Mouse (Mus musculus): ENCODE results near the gene Hnf1a. TPM values are rescaled to one million over a fixed set of nuclear protein-coding genes. Genes with fewer than 3 reads are reported as not detected.

The Hnf1a gene
- 16.8 and 18.4 TPM in 2 replicates for polyA plus RNA-seq (2012; rRNA removed)

DNA sequence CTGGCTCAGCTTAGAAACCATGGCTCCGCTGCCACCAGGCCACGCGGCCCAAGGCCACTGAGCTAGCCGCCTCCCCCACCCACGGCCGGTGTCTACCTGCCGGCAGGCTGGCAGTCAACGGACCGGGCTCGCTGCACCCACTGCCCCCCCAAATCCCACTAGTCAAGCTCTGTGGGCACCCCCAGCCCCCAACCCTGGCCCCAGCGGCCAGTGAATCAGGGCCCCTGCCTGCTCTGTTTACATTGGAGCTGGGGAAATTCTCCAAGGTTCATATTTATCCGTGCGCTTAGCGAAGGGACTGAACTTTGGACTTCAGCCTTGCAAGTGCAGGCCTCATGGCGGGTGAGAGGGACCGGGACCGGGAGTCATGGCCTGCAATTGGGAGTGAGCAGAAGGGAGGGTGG lies at the start of gene Hnf1a:
Gene Hnf1a, minus strand, starts transcription at position 271 of the 404 bp plus-strand sequence.

DNA sequence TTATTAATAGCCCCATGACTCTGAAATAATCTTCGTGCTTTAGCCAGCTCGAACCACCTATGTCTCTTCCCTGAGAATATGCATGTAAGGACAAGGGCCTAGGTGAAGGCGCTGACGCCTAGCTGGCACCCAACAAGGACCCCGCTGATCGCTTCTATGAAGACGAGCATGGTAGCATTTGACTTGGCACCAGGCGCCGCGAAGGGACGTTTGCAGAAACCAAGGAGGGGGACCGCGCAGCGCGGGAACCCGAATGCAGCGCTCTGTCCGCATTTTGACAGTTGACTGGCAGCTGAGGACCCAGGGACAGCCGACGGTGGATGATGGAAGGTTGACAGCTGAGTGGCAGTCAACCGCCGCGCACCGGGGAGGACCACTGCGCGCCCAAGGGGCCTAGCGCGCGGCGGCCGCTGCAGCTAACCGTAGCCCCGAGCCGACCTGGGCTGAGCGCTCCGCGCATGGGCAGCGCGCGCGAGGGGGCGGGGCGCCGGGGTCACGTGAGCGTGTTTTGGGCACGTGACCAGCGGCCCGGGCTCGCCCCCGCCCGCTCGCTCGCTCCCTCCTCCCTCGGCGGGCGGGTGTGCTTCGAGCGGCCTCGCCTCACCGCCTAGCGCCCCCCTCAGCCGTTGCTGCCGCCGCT lies 39.8 kb upstream of the Hnf1a start, which contains the start of gene Sppl3:
Gene Sppl3, plus strand, starts transcription at position 561 of the 640 bp plus-strand sequence.

DNA sequence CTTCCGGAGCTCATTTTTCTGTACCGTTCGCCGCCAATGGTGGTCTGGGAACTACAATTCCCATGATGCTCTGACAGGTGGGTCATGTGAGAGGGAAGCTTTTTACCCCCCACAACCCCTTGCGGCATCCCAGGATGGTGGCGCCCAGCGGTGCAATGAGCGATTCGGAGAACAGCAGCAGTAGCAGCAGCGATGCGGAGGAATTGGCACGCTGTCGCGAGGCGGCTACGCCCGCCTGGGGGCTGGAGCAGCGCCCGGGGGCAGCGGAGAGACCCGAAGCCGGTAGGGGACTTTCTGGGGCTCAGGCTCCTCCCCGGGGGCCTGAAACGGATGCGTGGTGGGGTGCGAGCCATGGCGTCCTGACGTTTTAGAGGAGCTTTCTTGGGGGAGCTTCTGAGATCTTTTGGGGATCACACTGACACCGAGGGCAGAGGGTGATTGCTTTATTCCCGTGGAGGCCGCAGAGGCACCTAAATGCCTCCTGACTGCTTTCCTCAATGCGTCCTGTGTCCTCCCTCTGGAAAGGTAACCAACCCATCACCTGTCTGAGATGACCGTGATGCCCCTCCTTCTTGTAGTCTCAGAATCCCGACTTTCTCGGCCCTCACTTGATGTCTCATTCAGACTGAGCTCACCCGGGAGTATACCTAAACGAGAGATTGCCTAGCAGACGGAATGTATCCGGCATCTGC lies 28.7 kb downstream of the Hnf1a start, which contains the start of gene 2210016L21Rik:
Gene 2210016L21Rik, plus strand, starts transcription at position 85 of the 692 bp plus-strand sequence.

DNA sequence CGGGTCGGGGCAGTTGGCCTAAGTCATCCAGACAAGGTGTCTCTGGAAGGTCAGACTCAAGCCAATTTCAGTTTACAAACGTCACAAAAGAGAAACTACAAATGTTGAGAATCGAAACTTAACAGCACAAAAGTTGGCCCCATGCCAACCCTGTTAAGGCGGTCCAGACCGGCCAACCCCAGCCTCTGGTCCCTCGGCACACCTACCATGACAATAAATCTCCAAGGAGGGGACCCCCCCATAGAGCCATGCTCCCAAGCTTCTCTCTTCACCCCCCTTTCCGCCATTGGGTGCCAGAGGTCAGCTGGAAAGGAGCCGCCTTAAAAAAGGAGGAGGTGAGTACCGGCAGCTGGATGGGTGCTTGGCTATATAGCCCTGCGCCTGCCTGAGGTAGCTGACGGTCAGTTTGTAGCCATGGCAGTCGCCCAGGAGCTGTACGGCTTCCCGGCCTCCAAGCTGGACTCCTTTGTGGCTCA lies 47.9 kb downstream of the Hnf1a start, which contains the start of gene Oasl1:
Gene Oasl1, plus strand, starts transcription at position 243 of the 476 bp plus-strand sequence.

Other genes starting within 250 kb of the Hnf1a start
- 131 and 166 TPM in 2 replicates for gene Ankrd13a, start 196.4 kb downstream of the Hnf1a start, polyA plus RNA-seq (2012; rRNA removed)
- 29.1 and 35.7 TPM in 2 replicates for gene Git2, start 195.6 kb downstream of the Hnf1a start, polyA plus RNA-seq (2012; rRNA removed)
- 16.9 and 29.6 TPM in 2 replicates for gene 1500011B03Rik, start 147.6 kb downstream of the Hnf1a start, polyA plus RNA-seq (2012; rRNA removed)
- not detected in 2 replicates for gene 4930519G04Rik, start 117.4 kb downstream of the Hnf1a start, polyA plus RNA-seq (2012; rRNA removed)
- gene Gm9936, start 112.4 kb downstream of the Hnf1a start, polyA plus RNA-seq (2012; rRNA removed), result not detected in 2 replicates
- 6.3 and 8.6 TPM in 2 replicates for gene Oasl2, start 74.2 kb downstream of the Hnf1a start, polyA plus RNA-seq (2012; rRNA removed)
- 24.7 and 50.4 TPM in 2 replicates for gene Oasl1, start 47.9 kb downstream of the Hnf1a start, polyA plus RNA-seq (2012; rRNA removed)
- 19.6 and 21.7 TPM in 2 replicates for gene 2210016L21Rik, start 28.9 kb downstream of the Hnf1a start, polyA plus RNA-seq (2012; rRNA removed)
- 72.4 and 89.9 TPM in 2 replicates for gene Sppl3, start 40.0 kb upstream of the Hnf1a start, polyA plus RNA-seq (2012; rRNA removed)
- gene Gm10401, start 127.2 kb upstream of the Hnf1a start, polyA plus RNA-seq (2012; rRNA removed), result 0.30 TPM in 1 of 2 replicates, not detected in the other
- gene Acads, start 148.3 kb upstream of the Hnf1a start, polyA plus RNA-seq (2012; rRNA removed), result 310 and 336 TPM in 2 replicates
- 38.1 and 51.5 TPM in 2 replicates for gene Unc119b, start 163.9 kb upstream of the Hnf1a start, polyA plus RNA-seq (2012; rRNA removed)
- 77.3 and 100 TPM in 2 replicates for gene Mlec, start 187.1 kb upstream of the Hnf1a start, polyA plus RNA-seq (2012; rRNA removed)
- 1.9 and 2.4 TPM in 2 replicates for gene Cabp1, start 223.3 kb upstream of the Hnf1a start, polyA plus RNA-seq (2012; rRNA removed)

Measured in colon, adult 2 months (tissue).